Mouse (Mus musculus): Measurements from ENCODE around the gene Gpr84. TPM values are rescaled to one million over a fixed set of nuclear protein-coding genes. Genes with fewer than 3 reads are reported as not detected.

Gpr84 gene
- polyA plus RNA-seq, 1 experiment = not detected

- no peaks in the 10 kb centered on the region for H3K27me3 ChIP-seq (ENCODE audit: control insufficient read depth, insufficient read depth, low read length, poor library complexity, severe bottlenecking)
- TF ChIP-seq CTCF (IDR thresholded peaks at IDR 0.05; ENCODE audit: low read depth, low read length) (no peak), POLR2A (IDR thresholded peaks at IDR 0.05; ENCODE audit: insufficient read depth, low read length) (no peak), EP300 (IDR thresholded peaks at IDR 0.05; ENCODE audit: insufficient read depth, low read depth, low read length) (no peak)
- H3K9ac ChIP-seq (ENCODE audit: low read depth, poor library complexity, severe bottlenecking) = peak overlapping the region; percentile 90
- peaks cover 5% of the 10 kb centered on the region for H3K36me3 ChIP-seq (ENCODE audit: control insufficient read depth, insufficient read depth, low read length, poor library complexity, severe bottlenecking)
- peaks cover 7% of the 10 kb centered on the region for H3K4me1 ChIP-seq (ENCODE audit: control insufficient read depth, insufficient read depth, low read length)
- H3K27ac ChIP-seq (ENCODE audit: insufficient read depth, low read length) = no peak overlapping the region
- H3K4me3 ChIP-seq (ENCODE audit: low read depth, low read length) = peak overlapping the region; percentile 82
- no peaks in the 10 kb centered on the region for H3K9me3 ChIP-seq (replicated peaks; ENCODE audit: control insufficient read depth, insufficient read depth, low read length, poor library complexity, severe bottlenecking)
Measured at GRCm38 (mm10) chr15:103322396-103322795, 12.0 kb upstream of the Gpr84 start.

GRCm38 (mm10) chr15:103321076-103321475 lies 10.7 kb upstream of the Gpr84 start:
- Histone ChIP-seq H3K36me3 (ENCODE audit: control insufficient read depth, insufficient read depth, low read length, poor library complexity, severe bottlenecking) (peaks cover 16% of the 10 kb centered on the region), H3K4me3 (ENCODE audit: low read depth, low read length) (no peak overlapping the region), H3K27ac (ENCODE audit: insufficient read depth, low read length) (no peak overlapping the region), H3K27me3 (ENCODE audit: control insufficient read depth, insufficient read depth, low read length, poor library complexity, severe bottlenecking) (no peaks in the 10 kb centered on the region), H3K9ac (ENCODE audit: low read depth, poor library complexity, severe bottlenecking) (no peak overlapping the region), H3K9me3 (replicated peaks; ENCODE audit: control insufficient read depth, insufficient read depth, low read length, poor library complexity, severe bottlenecking) (no peaks in the 10 kb centered on the region), H3K4me1 (ENCODE audit: control insufficient read depth, insufficient read depth, low read length) (peaks cover 7% of the 10 kb centered on the region)
- TF ChIP-seq CTCF (IDR thresholded peaks at IDR 0.05; ENCODE audit: low read depth, low read length) (peak; percentile 64), EP300 (IDR thresholded peaks at IDR 0.05; ENCODE audit: insufficient read depth, low read depth, low read length) (no peak)

GRCm38 (mm10) chr15:103318201-103318816 lies 7.9 kb upstream of the Gpr84 start:
- Histone ChIP-seq H3K4me3 (ENCODE audit: low read depth, low read length) (no peak overlapping the region), H3K27ac (ENCODE audit: insufficient read depth, low read length) (no peak overlapping the region), H3K4me1 (ENCODE audit: control insufficient read depth, insufficient read depth, low read length) (peaks cover 7% of the 10 kb centered on the region), H3K36me3 (ENCODE audit: control insufficient read depth, insufficient read depth, low read length, poor library complexity, severe bottlenecking) (peaks cover 18% of the 10 kb centered on the region), H3K9me3 (replicated peaks; ENCODE audit: control insufficient read depth, insufficient read depth, low read length, poor library complexity, severe bottlenecking) (no peaks in the 10 kb centered on the region), H3K9ac (ENCODE audit: low read depth, poor library complexity, severe bottlenecking) (no peak overlapping the region), H3K27me3 (ENCODE audit: control insufficient read depth, insufficient read depth, low read length, poor library complexity, severe bottlenecking) (no peaks in the 10 kb centered on the region)
- TF ChIP-seq EP300 (IDR thresholded peaks at IDR 0.05; ENCODE audit: insufficient read depth, low read depth, low read length) (no peak), POLR2A (IDR thresholded peaks at IDR 0.05; ENCODE audit: insufficient read depth, low read length) (no peak), CTCF (IDR thresholded peaks at IDR 0.05; ENCODE audit: low read depth, low read length) (no peak)

GRCm38 (mm10) chr15:103317731-103318130 lies 7.3 kb upstream of the Gpr84 start:
- Histone ChIP-seq H3K9ac (ENCODE audit: low read depth, poor library complexity, severe bottlenecking) (no peak overlapping the region), H3K4me3 (ENCODE audit: low read depth, low read length) (no peak overlapping the region), H3K27me3 (ENCODE audit: control insufficient read depth, insufficient read depth, low read length, poor library complexity, severe bottlenecking) (no peaks in the 10 kb centered on the region), H3K4me1 (ENCODE audit: control insufficient read depth, insufficient read depth, low read length) (peaks cover 7% of the 10 kb centered on the region), H3K36me3 (ENCODE audit: control insufficient read depth, insufficient read depth, low read length, poor library complexity, severe bottlenecking) (peaks cover 18% of the 10 kb centered on the region), H3K9me3 (replicated peaks; ENCODE audit: control insufficient read depth, insufficient read depth, low read length, poor library complexity, severe bottlenecking) (no peaks in the 10 kb centered on the region), H3K27ac (ENCODE audit: insufficient read depth, low read length) (no peak overlapping the region)
- no peak for TF ChIP-seq POLR2A (IDR thresholded peaks at IDR 0.05; ENCODE audit: insufficient read depth, low read length)
- TF ChIP-seq EP300 (IDR thresholded peaks at IDR 0.05; ENCODE audit: insufficient read depth, low read depth, low read length) = no peak
- TF ChIP-seq CTCF (IDR thresholded peaks at IDR 0.05; ENCODE audit: low read depth, low read length) = no peak

GRCm38 (mm10) chr15:103317120-103317519 lies 6.7 kb upstream of the Gpr84 start:
- Histone ChIP-seq H3K27ac (ENCODE audit: insufficient read depth, low read length) (no peak overlapping the region), H3K36me3 (ENCODE audit: control insufficient read depth, insufficient read depth, low read length, poor library complexity, severe bottlenecking) (peaks cover 18% of the 10 kb centered on the region), H3K9ac (ENCODE audit: low read depth, poor library complexity, severe bottlenecking) (no peak overlapping the region), H3K27me3 (ENCODE audit: control insufficient read depth, insufficient read depth, low read length, poor library complexity, severe bottlenecking) (no peaks in the 10 kb centered on the region), H3K4me3 (ENCODE audit: low read depth, low read length) (no peak overlapping the region), H3K4me1 (ENCODE audit: control insufficient read depth, insufficient read depth, low read length) (peaks cover 2% of the 10 kb centered on the region), H3K9me3 (replicated peaks; ENCODE audit: control insufficient read depth, insufficient read depth, low read length, poor library complexity, severe bottlenecking) (no peaks in the 10 kb centered on the region)
- no peak for TF ChIP-seq CTCF (IDR thresholded peaks at IDR 0.05; ENCODE audit: low read depth, low read length)
- no peak for TF ChIP-seq EP300 (IDR thresholded peaks at IDR 0.05; ENCODE audit: insufficient read depth, low read depth, low read length)
- no peak for TF ChIP-seq POLR2A (IDR thresholded peaks at IDR 0.05; ENCODE audit: insufficient read depth, low read length)

- H3K9ac ChIP-seq (ENCODE audit: low read depth, poor library complexity, severe bottlenecking) = no peak overlapping the region
- H3K9me3 ChIP-seq (replicated peaks; ENCODE audit: control insufficient read depth, insufficient read depth, low read length, poor library complexity, severe bottlenecking) = no peaks in the 10 kb centered on the region
- peaks cover 15% of the 10 kb centered on the region for H3K36me3 ChIP-seq (ENCODE audit: control insufficient read depth, insufficient read depth, low read length, poor library complexity, severe bottlenecking)
- peaks cover 2% of the 10 kb centered on the region for H3K4me1 ChIP-seq (ENCODE audit: control insufficient read depth, insufficient read depth, low read length)
- no peak overlapping the region for H3K4me3 ChIP-seq (ENCODE audit: low read depth, low read length)
- no peak overlapping the region for H3K27ac ChIP-seq (ENCODE audit: insufficient read depth, low read length)
- TF ChIP-seq CTCF (IDR thresholded peaks at IDR 0.05; ENCODE audit: low read depth, low read length) = no peak
- TF ChIP-seq POLR2A (IDR thresholded peaks at IDR 0.05; ENCODE audit: insufficient read depth, low read length) = no peak
- TF ChIP-seq EP300 (IDR thresholded peaks at IDR 0.05; ENCODE audit: insufficient read depth, low read depth, low read length) = no peak
- no peaks in the 10 kb centered on the region for H3K27me3 ChIP-seq (ENCODE audit: control insufficient read depth, insufficient read depth, low read length, poor library complexity, severe bottlenecking)
Measured at GRCm38 (mm10) chr15:103315979-103316776, 5.8 kb upstream of the Gpr84 start.
